Mouse (Mus musculus): Measurements from ENCODE around the gene Wbp2nl. TPM values are rescaled to one million over a fixed set of nuclear protein-coding genes. Genes with fewer than 3 reads are reported as not detected.

Wbp2nl gene
- total RNA-seq (2014; rRNA removed) (0.60 and 0.99 TPM in 2 replicates), polyA plus RNA-seq (2015; fragmentation: Nextera tagmentation; extraction: Ambion mirVana) (0.11 and 0.23 TPM in 2 replicates)

DNA sequence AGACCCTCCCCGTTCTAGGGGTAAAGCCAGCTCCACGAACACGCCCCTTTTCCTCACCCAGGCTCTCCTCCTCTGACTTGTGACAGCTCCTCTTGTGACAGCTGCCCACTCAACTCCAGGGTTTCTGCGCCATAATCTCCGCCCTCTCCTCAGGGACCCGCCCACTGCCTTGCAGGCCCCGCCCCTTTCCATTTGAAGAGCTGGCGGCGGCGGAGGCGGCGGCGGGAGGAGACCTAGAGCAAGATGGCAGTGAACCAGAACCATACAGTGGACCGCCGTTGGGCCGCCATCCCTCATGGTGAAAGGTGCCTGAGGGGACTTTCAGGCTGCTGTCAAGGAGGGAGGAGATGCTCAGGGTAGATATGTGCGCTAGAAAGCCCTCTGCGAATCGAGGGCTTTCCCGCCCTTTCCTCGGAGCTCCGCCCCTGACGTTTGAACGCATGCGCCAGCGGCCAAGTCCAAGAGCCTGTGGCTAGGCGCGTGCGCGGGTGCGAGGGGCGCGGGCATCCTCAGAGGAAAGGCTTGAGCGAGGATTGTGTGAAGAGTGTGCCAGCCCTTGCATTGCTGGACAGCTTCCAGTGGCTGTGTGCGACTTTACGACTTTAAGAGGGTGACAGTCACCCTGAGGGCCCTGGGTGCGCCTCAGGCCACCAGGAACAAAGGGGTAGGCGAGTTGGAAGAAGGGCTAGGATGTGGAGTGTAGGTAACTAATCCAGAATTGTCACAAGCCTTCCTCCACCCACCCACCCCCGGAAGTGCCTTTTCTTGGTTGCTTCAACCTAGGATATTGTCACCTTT lies at the start of gene Wbp2nl:
TSS of gene Wbp2nl (plus strand) at position 191 of the 798 bp plus-strand sequence.
- TF ChIP-seq CTCF (IDR thresholded peaks at IDR 0.05) = no peak
- Histone ChIP-seq H3K27ac (ENCODE audit: low read depth, low read length) (no peak within 1 kb of the TSS), H3K4me3 (ENCODE audit: low read depth, low read length) (no peak within 1 kb of the TSS), H3K4me1 (ENCODE audit: insufficient read depth, low read length) (no peaks in the 10 kb centered on the region), H3K36me3 (ENCODE audit: insufficient read depth, low read length) (no peaks in the 10 kb centered on the region), H3K9ac (replicated peaks; ENCODE audit: low read length, poor library complexity, severe bottlenecking) (no peak within 1 kb of the TSS), H3K27me3 (ENCODE audit: insufficient read depth, low read length) (no peaks in the 10 kb centered on the region), H3K9me3 (ENCODE audit: low read length) (no peaks in the 10 kb centered on the region), H3K4me2 (ENCODE audit: low read depth, low read length, poor library complexity, severe bottlenecking) (no peak within 1 kb of the TSS)
- no peak for ATAC-seq (ENCODE audit: low FRiP score)
- 65% methylated on average over 39 of the region's 39 CpGs for WGBS
- no peak for DNase-seq (ENCODE audit: low spot score)

DNA sequence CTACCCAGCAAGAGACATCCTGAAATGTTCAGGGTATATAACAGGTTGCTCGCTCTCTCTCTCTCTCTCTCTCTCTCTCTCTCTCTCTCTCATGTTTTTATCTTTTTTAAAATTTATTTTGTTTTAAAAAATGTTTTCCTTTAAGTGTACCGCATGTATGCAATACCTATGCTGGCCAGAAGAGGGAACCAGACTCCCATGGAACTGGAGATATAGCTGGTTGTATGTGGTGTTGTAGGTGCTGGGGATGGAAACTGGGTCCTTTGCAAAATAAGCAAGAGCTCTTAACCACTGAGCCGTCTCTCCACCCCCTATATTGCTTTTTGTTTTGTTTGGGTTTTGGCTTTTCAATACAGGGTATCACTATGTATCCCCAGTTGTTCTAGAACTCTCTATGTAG lies 47.2 kb upstream of the Wbp2nl start:
- peak; percentile 50 for TF ChIP-seq CTCF (IDR thresholded peaks at IDR 0.05)
- H3K27me3 ChIP-seq (ENCODE audit: insufficient read depth, low read length) = no peaks in the 10 kb centered on the region
- DNase-seq (ENCODE audit: low spot score) (no peak), ATAC-seq (ENCODE audit: low FRiP score) (no peak)
- H3K9me3 ChIP-seq (ENCODE audit: low read length) = no peaks in the 10 kb centered on the region
- H3K4me1 ChIP-seq (ENCODE audit: insufficient read depth, low read length) = peaks cover 10% of the 10 kb centered on the region
- WGBS = over 99% methylated on average over 3 of the region's 3 CpGs
- no peaks in the 10 kb centered on the region for H3K36me3 ChIP-seq (ENCODE audit: insufficient read depth, low read length)
- H3K4me3 ChIP-seq (ENCODE audit: low read depth, low read length) = no peak overlapping the region
- no peak overlapping the region for H3K9ac ChIP-seq (replicated peaks; ENCODE audit: low read length, poor library complexity, severe bottlenecking)
- no peak overlapping the region for H3K27ac ChIP-seq (ENCODE audit: low read depth, low read length)
- no peak overlapping the region for H3K4me2 ChIP-seq (ENCODE audit: low read depth, low read length, poor library complexity, severe bottlenecking)

DNA sequence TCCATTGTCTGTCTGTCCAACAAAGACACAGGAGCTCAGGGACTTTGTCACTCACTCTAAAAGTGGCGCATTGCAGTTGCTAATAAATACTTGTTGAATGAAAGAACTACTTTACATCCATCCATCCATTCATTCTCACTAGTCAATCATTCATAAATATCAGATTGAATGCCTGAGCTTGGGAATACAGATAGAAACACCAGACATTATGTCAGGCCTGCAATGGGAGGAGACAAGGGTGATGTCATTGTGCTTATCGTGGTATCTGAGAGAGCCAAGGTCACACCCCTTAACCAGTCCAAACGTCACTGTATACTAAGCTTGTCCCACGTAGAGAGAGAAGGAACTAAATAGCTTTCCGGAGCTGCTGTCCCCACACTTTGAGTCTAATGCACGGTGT lies 46.7 kb upstream of the Wbp2nl start, which contains the start of gene 1500009C09Rik:
TSS of gene 1500009C09Rik (plus strand) at position 301 of the 400 bp plus-strand sequence.
- H3K4me2 ChIP-seq (ENCODE audit: low read depth, low read length, poor library complexity, severe bottlenecking) = no peak within 1 kb of the TSS
- DNase-seq (ENCODE audit: low spot score) = no peak
- H3K4me3 ChIP-seq (ENCODE audit: low read depth, low read length) = no peak within 1 kb of the TSS
- H3K27ac ChIP-seq (ENCODE audit: low read depth, low read length) = no peak within 1 kb of the TSS
- no peak for TF ChIP-seq CTCF (IDR thresholded peaks at IDR 0.05)
- H3K9me3 ChIP-seq (ENCODE audit: low read length) = no peaks in the 10 kb centered on the region
- no peaks in the 10 kb centered on the region for H3K27me3 ChIP-seq (ENCODE audit: insufficient read depth, low read length)
- ATAC-seq (ENCODE audit: low FRiP score) = no peak
- peaks cover 14% of the 10 kb centered on the region for H3K4me1 ChIP-seq (ENCODE audit: insufficient read depth, low read length)
- 91% methylated on average over 6 of the region's 6 CpGs for WGBS
- no peak within 1 kb of the TSS for H3K9ac ChIP-seq (replicated peaks; ENCODE audit: low read length, poor library complexity, severe bottlenecking)
- H3K36me3 ChIP-seq (ENCODE audit: insufficient read depth, low read length) = no peaks in the 10 kb centered on the region

DNA sequence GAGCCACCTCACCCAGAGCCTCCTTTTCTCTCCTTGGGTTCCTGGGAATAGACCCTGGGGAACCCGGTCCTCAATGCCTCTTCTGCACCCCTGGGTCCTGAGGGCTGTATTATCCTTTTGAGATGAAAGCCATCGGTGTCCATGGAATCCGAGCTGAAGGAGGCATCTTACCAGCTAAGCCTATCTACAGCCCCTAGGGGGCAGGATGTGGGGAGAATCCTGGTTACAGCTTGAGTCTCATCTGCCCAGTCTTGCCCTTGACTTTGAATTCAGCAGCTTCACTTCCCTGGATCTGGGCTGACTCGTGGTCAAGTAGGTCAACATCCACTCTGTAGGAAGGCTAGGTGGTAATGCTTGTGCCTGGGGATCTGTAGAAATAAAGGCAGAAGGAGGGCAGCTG lies 43.5 kb upstream of the Wbp2nl start:
- peak; percentile 66 for TF ChIP-seq CTCF (IDR thresholded peaks at IDR 0.05)
- ATAC-seq (ENCODE audit: low FRiP score) (peak; percentile 20; the same call in 1 of the 2 replicates), DNase-seq (ENCODE audit: low spot score) (peak; percentile 62)
- Histone ChIP-seq H3K36me3 (ENCODE audit: insufficient read depth, low read length) (peaks cover 2% of the 10 kb centered on the region; the same call in 1 of the 2 replicates), H3K27ac (ENCODE audit: low read depth, low read length) (peak overlapping the region; percentile 89), H3K9ac (replicated peaks; ENCODE audit: low read length, poor library complexity, severe bottlenecking) (no peak overlapping the region), H3K4me2 (ENCODE audit: low read depth, low read length, poor library complexity, severe bottlenecking) (peak overlapping the region; percentile 78), H3K9me3 (ENCODE audit: low read length) (no peaks in the 10 kb centered on the region), H3K27me3 (ENCODE audit: insufficient read depth, low read length) (no peaks in the 10 kb centered on the region), H3K4me3 (ENCODE audit: low read depth, low read length) (peak overlapping the region; percentile 46; the same call in 1 of the 2 replicates), H3K4me1 (ENCODE audit: insufficient read depth, low read length) (peaks cover 16% of the 10 kb centered on the region)
- WGBS = 26% methylated on average over 4 of the region's 4 CpGs

DNA sequence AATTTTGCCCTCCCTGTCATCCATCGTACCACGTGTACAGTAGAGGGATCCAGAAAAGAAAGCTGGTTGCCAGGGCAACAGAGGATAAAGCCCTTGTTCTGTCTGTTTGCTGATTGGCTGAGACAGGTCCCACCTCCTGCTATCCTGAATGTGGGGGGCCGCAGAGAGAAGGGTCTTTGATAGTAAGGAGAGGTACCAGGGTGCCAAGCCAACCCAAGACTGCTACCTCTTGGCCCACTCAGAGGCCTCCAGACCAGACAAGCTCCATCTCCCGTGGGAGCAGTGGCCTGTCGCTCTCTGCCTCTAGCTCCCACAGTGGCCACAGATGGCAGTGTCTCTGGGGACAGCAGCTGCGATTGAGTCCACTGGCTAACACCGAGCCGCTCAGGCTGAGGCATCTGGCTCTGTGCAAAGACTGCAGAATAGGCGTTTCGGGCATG lies 42.8 kb upstream of the Wbp2nl start:
- DNase-seq (ENCODE audit: low spot score) (peak; percentile 95), ATAC-seq (ENCODE audit: low FRiP score) (peak; percentile 95)
- peak; percentile 66 for TF ChIP-seq CTCF (IDR thresholded peaks at IDR 0.05)
- Histone ChIP-seq H3K4me1 (ENCODE audit: insufficient read depth, low read length) (peaks cover 16% of the 10 kb centered on the region), H3K27ac (ENCODE audit: low read depth, low read length) (peak overlapping the region; percentile 89), H3K36me3 (ENCODE audit: insufficient read depth, low read length) (peaks cover 2% of the 10 kb centered on the region), H3K9ac (replicated peaks; ENCODE audit: low read length, poor library complexity, severe bottlenecking) (peak overlapping the region; percentile 84), H3K9me3 (ENCODE audit: low read length) (no peaks in the 10 kb centered on the region), H3K4me2 (ENCODE audit: low read depth, low read length, poor library complexity, severe bottlenecking) (peak overlapping the region; percentile 78), H3K27me3 (ENCODE audit: insufficient read depth, low read length) (no peaks in the 10 kb centered on the region), H3K4me3 (ENCODE audit: low read depth, low read length) (peak overlapping the region; percentile 46)
- 7% methylated on average over 10 of the region's 10 CpGs for WGBS

DNA sequence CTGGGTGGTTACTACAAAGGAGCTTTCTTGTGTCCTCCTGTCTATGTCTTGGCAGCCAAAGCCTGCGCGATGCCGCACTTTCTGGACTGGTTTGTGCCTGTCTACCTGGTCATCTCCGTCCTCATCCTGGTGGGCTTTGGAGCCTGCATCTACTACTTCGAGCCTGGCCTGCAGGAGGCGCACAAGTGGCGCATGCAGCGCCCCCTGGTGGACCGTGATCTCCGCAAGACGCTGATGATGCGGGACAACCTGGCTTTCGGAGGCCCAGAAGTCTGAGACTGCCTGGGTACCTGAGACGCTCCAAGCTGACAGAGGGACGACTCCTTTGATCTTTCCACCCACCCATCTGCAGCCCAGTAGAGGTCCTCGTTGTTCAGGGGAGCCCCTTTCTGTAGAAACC lies 39.2 kb upstream of the Wbp2nl start:
- Histone ChIP-seq H3K36me3 (ENCODE audit: insufficient read depth, low read length) (peaks cover 2% of the 10 kb centered on the region), H3K4me1 (ENCODE audit: insufficient read depth, low read length) (peaks cover 16% of the 10 kb centered on the region), H3K27me3 (ENCODE audit: insufficient read depth, low read length) (no peaks in the 10 kb centered on the region), H3K4me2 (ENCODE audit: low read depth, low read length, poor library complexity, severe bottlenecking) (no peak overlapping the region), H3K4me3 (ENCODE audit: low read depth, low read length) (no peak overlapping the region), H3K27ac (ENCODE audit: low read depth, low read length) (no peak overlapping the region), H3K9me3 (ENCODE audit: low read length) (no peaks in the 10 kb centered on the region), H3K9ac (replicated peaks; ENCODE audit: low read length, poor library complexity, severe bottlenecking) (0 out of 2 replicates have a peak overlapping the region, but pooled peaks have one; percentile 2)
- 16% methylated on average over 16 of the region's 16 CpGs for WGBS
- DNase-seq (ENCODE audit: low spot score) = peak; percentile 66
- peak; percentile 96 for TF ChIP-seq CTCF (IDR thresholded peaks at IDR 0.05)
- ATAC-seq (ENCODE audit: low FRiP score) = no peak
